In the genomic region with DNA sequence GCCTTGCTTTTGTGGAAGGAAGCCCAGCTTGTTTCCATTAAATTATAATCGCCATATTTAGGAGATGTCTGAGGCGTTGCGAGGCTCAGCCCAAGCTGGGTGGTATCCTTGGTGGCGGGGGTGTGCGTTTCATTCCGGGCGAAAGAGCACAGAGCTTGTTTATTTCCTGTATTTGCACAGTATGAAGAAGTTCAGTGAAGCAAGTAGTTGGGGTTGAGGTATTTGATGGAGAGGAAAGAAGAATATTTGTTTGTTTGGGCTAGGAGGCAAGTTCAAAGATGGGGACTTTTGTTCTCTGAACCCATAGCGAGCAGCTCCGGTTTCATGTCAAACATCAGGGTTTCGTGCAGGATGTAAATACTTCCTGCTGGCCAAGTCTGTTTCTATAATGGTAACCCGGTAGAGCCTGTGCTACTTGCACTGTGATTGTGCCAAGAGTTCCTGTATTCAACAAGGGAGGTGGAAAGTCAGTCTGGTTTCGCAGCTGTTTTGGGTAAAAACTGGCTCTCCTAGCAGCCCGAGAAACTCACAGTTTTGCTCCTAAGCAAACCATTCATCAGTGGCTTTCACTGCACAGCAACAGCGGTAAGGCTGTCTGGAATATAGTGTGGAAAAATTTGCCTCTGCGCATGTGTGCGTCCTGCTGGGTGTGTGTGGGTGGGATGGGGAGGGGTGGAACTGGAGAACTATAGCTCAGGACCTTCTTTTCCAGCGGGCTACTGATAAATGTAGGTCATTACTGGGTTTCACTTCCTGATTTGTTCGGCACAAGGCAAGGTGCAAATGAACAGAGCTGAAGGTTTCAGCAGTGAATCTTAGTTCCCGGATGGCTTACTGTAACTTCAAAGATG, we compare ENCODE assay signal across 8 mouse cellular contexts.
DNase-seq lines count a peak whose midpoint lies in the region; ATAC-seq lines count a peak whose summit lies in the region.

No protein-coding gene starts in this region.

- peak overlapping the region; percentile 22; the same call in 1 of the 2 replicates for H3K27ac ChIP-seq in midbrain, embryonic 16.5 days (ENCODE audit: low read length)
- H3K27ac ChIP-seq in midbrain, embryonic 14.5 days (replicated peaks; ENCODE audit: low read depth, low read length) = no peak overlapping the region
- H3K27ac ChIP-seq in intestine, embryonic 16.5 days (ENCODE audit: low read length) = peak overlapping the region; percentile 38; the same call in 1 of the 2 replicates
- no peak overlapping the region for H3K27ac ChIP-seq in liver, embryonic 12.5 days
- peak overlapping the region; percentile 39 for H3K27ac ChIP-seq in neural tube, embryonic 15.5 days (replicated peaks)
- no peak overlapping the region; the same call in 1 of the 2 replicates for H3K27ac ChIP-seq in midbrain, embryonic 10.5 days (replicated peaks)

- no peaks in the 10 kb centered on the region; the same call in 1 of the 2 replicates for H3K27me3 ChIP-seq in midbrain, embryonic 16.5 days (ENCODE audit: control insufficient read depth, insufficient read depth, low read depth, low read length)
- 0 out of 2 replicates have a peak, but pooled peaks cover 3% of the 10 kb centered on the region for H3K27me3 ChIP-seq in midbrain, embryonic 14.5 days (ENCODE audit: control insufficient read depth, insufficient read depth, low read length)
- no peaks in the 10 kb centered on the region for H3K27me3 ChIP-seq in intestine, embryonic 16.5 days (replicated peaks; ENCODE audit: control insufficient read depth, insufficient read depth, low read length)
- H3K27me3 ChIP-seq in liver, embryonic 12.5 days (replicated peaks) = no peaks in the 10 kb centered on the region
- no peaks in the 10 kb centered on the region for H3K27me3 ChIP-seq in neural tube, embryonic 15.5 days (replicated peaks)
- H3K27me3 ChIP-seq in midbrain, embryonic 10.5 days (ENCODE audit: low read depth, poor library complexity, severe bottlenecking) = no peaks in the 10 kb centered on the region

- ATAC-seq in midbrain, embryonic 16.5 days = 0 out of 2 replicates have a peak, but pooled peaks have one; percentile 39
- no peak for ATAC-seq in midbrain, embryonic 14.5 days (ENCODE audit: low FRiP score, low TSS enrichment)
- ATAC-seq in intestine, embryonic 16.5 days = peak; percentile 73
- ATAC-seq in liver, embryonic 12.5 days = no peak
- no peak for ATAC-seq in neural tube, embryonic 15.5 days (ENCODE audit: low FRiP score)

- no peak overlapping the region for H3K9ac ChIP-seq in midbrain, embryonic 16.5 days (ENCODE audit: low read depth, low read length)
- no peak overlapping the region for H3K9ac ChIP-seq in midbrain, embryonic 14.5 days (replicated peaks; ENCODE audit: low read length)
- no peak overlapping the region; the same call in 1 of the 2 replicates for H3K9ac ChIP-seq in intestine, embryonic 16.5 days (ENCODE audit: low read depth, low read length)
- H3K9ac ChIP-seq in liver, embryonic 12.5 days = no peak overlapping the region
- no peak overlapping the region for H3K9ac ChIP-seq in neural tube, embryonic 15.5 days (replicated peaks)

- H3K4me1 ChIP-seq in midbrain, embryonic 16.5 days (ENCODE audit: control insufficient read depth, insufficient read depth, low read length) = 0 out of 2 replicates have a peak, but pooled peaks cover under 1% of the 10 kb centered on the region
- no peaks in the 10 kb centered on the region; the same call in 1 of the 2 replicates for H3K4me1 ChIP-seq in midbrain, embryonic 14.5 days (ENCODE audit: control insufficient read depth, insufficient read depth, low read length)
- H3K4me1 ChIP-seq in intestine, embryonic 16.5 days (ENCODE audit: control insufficient read depth, insufficient read depth, low read length) = no peaks in the 10 kb centered on the region
- H3K4me1 ChIP-seq in liver, embryonic 12.5 days = peaks cover 4% of the 10 kb centered on the region; the same call in 1 of the 2 replicates
- peaks cover 1% of the 10 kb centered on the region; the same call in 1 of the 2 replicates for H3K4me1 ChIP-seq in neural tube, embryonic 15.5 days
- H3K4me1 ChIP-seq in midbrain, embryonic 10.5 days = peaks cover under 1% of the 10 kb centered on the region

- no peaks in the 10 kb centered on the region; the same call in 1 of the 2 replicates for H3K9me3 ChIP-seq in midbrain, embryonic 16.5 days (replicated peaks; ENCODE audit: control insufficient read depth, low read length, poor library complexity, severe bottlenecking)
- H3K9me3 ChIP-seq in midbrain, embryonic 14.5 days (ENCODE audit: control insufficient read depth, low read length) = 0 out of 2 replicates have a peak, but pooled peaks cover 9% of the 10 kb centered on the region
- H3K9me3 ChIP-seq in intestine, embryonic 16.5 days (ENCODE audit: control insufficient read depth, low read length) = no peaks in the 10 kb centered on the region
- no peaks in the 10 kb centered on the region for H3K9me3 ChIP-seq in liver, embryonic 12.5 days (replicated peaks)
- H3K9me3 ChIP-seq in neural tube, embryonic 15.5 days (replicated peaks) = no peaks in the 10 kb centered on the region
- peaks cover 10% of the 10 kb centered on the region for H3K9me3 ChIP-seq in midbrain, embryonic 10.5 days (replicated peaks)

- no peaks in the 10 kb centered on the region for H3K36me3 ChIP-seq in midbrain, embryonic 16.5 days (ENCODE audit: control insufficient read depth, insufficient read depth, low read length)
- no peaks in the 10 kb centered on the region for H3K36me3 ChIP-seq in midbrain, embryonic 14.5 days (ENCODE audit: control insufficient read depth, insufficient read depth, low read length)
- H3K36me3 ChIP-seq in intestine, embryonic 16.5 days (ENCODE audit: control insufficient read depth, insufficient read depth, low read length) = no peaks in the 10 kb centered on the region
- H3K36me3 ChIP-seq in liver, embryonic 12.5 days = no peaks in the 10 kb centered on the region
- H3K36me3 ChIP-seq in neural tube, embryonic 15.5 days = no peaks in the 10 kb centered on the region
- H3K36me3 ChIP-seq in midbrain, embryonic 10.5 days = no peaks in the 10 kb centered on the region

- H3K4me3 ChIP-seq in midbrain, embryonic 16.5 days (ENCODE audit: low read depth, low read length) = no peak overlapping the region
- H3K4me3 ChIP-seq in midbrain, embryonic 14.5 days (replicated peaks; ENCODE audit: low read depth, low read length) = no peak overlapping the region
- peak overlapping the region; percentile 30 for H3K4me3 ChIP-seq in intestine, embryonic 16.5 days (ENCODE audit: low read length)
- 0 out of 2 replicates have a peak overlapping the region, but pooled peaks have one; percentile 5 for H3K4me3 ChIP-seq in liver, embryonic 12.5 days
- no peak overlapping the region; the same call in 1 of the 2 replicates for H3K4me3 ChIP-seq in neural tube, embryonic 15.5 days (replicated peaks)
- no peak overlapping the region for H3K4me3 ChIP-seq in midbrain, embryonic 10.5 days

- no peak for DNase-seq in midbrain, embryonic 14.5 days
- peak; percentile 53 for DNase-seq in forelimb bud, embryonic 11.5 days (ENCODE audit: low read depth, low spot score)
- no peak for DNase-seq in urinary bladder, postnatal 36 days (ENCODE audit: low spot score in 2 of 2)
- DNase-seq in midbrain, embryonic 10.5 days (ENCODE audit: low spot score) = no peak

- WGBS in midbrain, embryonic 16.5 days = 79% methylated on average over 19 of the region's 19 CpGs
- WGBS in midbrain, embryonic 14.5 days = 81% methylated on average over 19 of the region's 19 CpGs
- WGBS in intestine, embryonic 16.5 days = 47% methylated on average over 19 of the region's 19 CpGs
- 43% methylated on average over 19 of the region's 19 CpGs for WGBS in liver, embryonic 12.5 days (ENCODE audit: insufficient replicate concordance)
- WGBS in neural tube, embryonic 15.5 days = 73% methylated on average over 19 of the region's 19 CpGs
- WGBS in midbrain, embryonic 10.5 days = 76% methylated on average over 19 of the region's 19 CpGs

- H3K4me2 ChIP-seq in midbrain, embryonic 16.5 days (ENCODE audit: low read length) = peak overlapping the region; percentile 25
- no peak overlapping the region for H3K4me2 ChIP-seq in midbrain, embryonic 14.5 days (ENCODE audit: low read length)
- H3K4me2 ChIP-seq in intestine, embryonic 16.5 days (ENCODE audit: low read depth, low read length) = peak overlapping the region; percentile 44
- peak overlapping the region; percentile 34 for H3K4me2 ChIP-seq in liver, embryonic 12.5 days
- H3K4me2 ChIP-seq in neural tube, embryonic 15.5 days = peak overlapping the region; percentile 34

Comparison
In these comparisons a context has a peak if more than half of its experiments do, and no peak if none do; other contexts are left out.
1. ATAC-seq: peak in midbrain, embryonic 16.5 days (single experiment) and intestine, embryonic 16.5 days (single experiment); none in midbrain, embryonic 14.5 days (single experiment), liver, embryonic 12.5 days (single experiment) and neural tube, embryonic 15.5 days (single experiment).
2. H3K27ac ChIP-seq: peak in midbrain, embryonic 16.5 days (single experiment), intestine, embryonic 16.5 days (single experiment) and neural tube, embryonic 15.5 days (single experiment); none in midbrain, embryonic 14.5 days (single experiment), liver, embryonic 12.5 days (single experiment) and midbrain, embryonic 10.5 days (single experiment).
3. H3K4me3 ChIP-seq: peak in intestine, embryonic 16.5 days (single experiment) and liver, embryonic 12.5 days (single experiment); none in midbrain, embryonic 16.5 days (single experiment), midbrain, embryonic 14.5 days (single experiment), neural tube, embryonic 15.5 days (single experiment) and midbrain, embryonic 10.5 days (single experiment).